Mouse (Mus musculus): ENCODE measurements around the gene Ggact. TPM values are rescaled to one million over a fixed set of nuclear protein-coding genes. Genes with fewer than 3 reads are reported as not detected.

The Ggact gene
- polyA plus RNA-seq, 1 experiment = 18.1 TPM

DNA sequence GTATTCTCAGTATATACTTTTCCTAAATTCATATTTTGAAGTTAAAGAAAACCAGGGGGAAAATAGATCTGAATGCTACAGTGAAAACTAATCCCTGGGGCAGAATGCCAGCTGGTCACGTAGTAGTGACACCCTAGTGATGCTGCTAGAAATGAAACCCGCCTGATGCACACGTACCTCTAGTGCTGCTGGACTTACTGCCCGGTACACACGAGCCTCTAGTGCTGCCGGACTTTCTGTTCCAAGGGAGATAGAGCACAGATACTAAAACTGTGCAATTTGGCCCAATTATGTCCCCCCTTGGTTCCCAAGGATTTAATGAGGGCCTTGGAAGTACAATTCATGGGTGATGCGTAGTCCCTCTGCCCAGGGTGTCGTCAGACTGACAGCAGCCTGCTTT, 38.5 kb downstream of the Ggact start:
- Histone ChIP-seq H3K36me3 (ENCODE audit: control insufficient read depth, insufficient read depth) (no peaks in the 10 kb centered on the region), H3K79me2 (ENCODE audit: control insufficient read depth, insufficient read depth) (no peaks in the 10 kb centered on the region), H3K4me3 (ENCODE audit: insufficient read depth, poor library complexity, severe bottlenecking) (no peak overlapping the region), H3K79me3 (ENCODE audit: low read depth) (no peaks in the 10 kb centered on the region), H3K27me3 (ENCODE audit: control insufficient read depth, insufficient read depth, insufficient read length) (no peaks in the 10 kb centered on the region), H3ac (ENCODE audit: control insufficient read depth, insufficient read length, low read depth) (no peak overlapping the region)
- TF ChIP-seq FOSL1 (IDR thresholded peaks at IDR 0.05; ENCODE audit: insufficient read depth, low read length, poor library complexity, severe bottlenecking) = no peak
- no peak for TF ChIP-seq USF1 (IDR thresholded peaks at IDR 0.05; ENCODE audit: low read depth)
- no peak for TF ChIP-seq CTCF (IDR thresholded peaks at IDR 0.05; ENCODE audit: control insufficient read depth, insufficient read depth, insufficient read length)
- no peak for TF ChIP-seq MAX (IDR thresholded peaks at IDR 0.05)
- no peak for TF ChIP-seq MYOD1 (IDR thresholded peaks at IDR 0.05; ENCODE audit: control insufficient read depth, insufficient read length, low read depth)
- no peak for TF ChIP-seq CEBPB (IDR thresholded peaks at IDR 0.05; ENCODE audit: low read depth)
- no peak for TF ChIP-seq MYOG (IDR thresholded peaks at IDR 0.05; ENCODE audit: control insufficient read depth, extremely low read depth, insufficient read length)

DNA sequence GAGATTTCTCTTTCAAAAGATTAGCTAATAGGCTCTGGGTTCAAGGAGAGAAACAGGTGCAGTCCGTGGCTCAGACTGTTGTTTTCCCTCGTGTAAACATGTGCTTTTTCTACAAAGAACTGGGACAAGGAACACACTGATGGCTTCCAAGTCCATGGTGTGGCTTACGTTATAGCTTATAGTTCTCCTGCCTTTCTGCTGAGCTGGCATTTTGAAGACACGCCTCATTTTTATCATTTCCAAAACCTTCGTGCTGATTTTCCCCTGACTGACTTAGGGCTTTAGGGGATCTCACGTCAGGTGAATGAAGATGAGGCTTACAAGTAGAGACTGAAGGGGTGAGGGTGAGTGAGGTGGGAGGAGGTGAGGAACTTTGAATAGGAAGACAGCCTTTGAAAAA, 40.9 kb downstream of the Ggact start:
- Histone ChIP-seq H3ac (ENCODE audit: control insufficient read depth, insufficient read length, low read depth) (no peak overlapping the region), H3K4me3 (ENCODE audit: insufficient read depth, poor library complexity, severe bottlenecking) (no peak overlapping the region), H3K79me2 (ENCODE audit: control insufficient read depth, insufficient read depth) (no peaks in the 10 kb centered on the region), H3K27me3 (ENCODE audit: control insufficient read depth, insufficient read depth, insufficient read length) (no peaks in the 10 kb centered on the region), H3K36me3 (ENCODE audit: control insufficient read depth, insufficient read depth) (no peaks in the 10 kb centered on the region), H3K79me3 (ENCODE audit: low read depth) (no peaks in the 10 kb centered on the region)
- TF ChIP-seq CTCF (IDR thresholded peaks at IDR 0.05; ENCODE audit: control insufficient read depth, insufficient read depth, insufficient read length) = no peak
- no peak for TF ChIP-seq USF1 (IDR thresholded peaks at IDR 0.05; ENCODE audit: low read depth)
- no peak for TF ChIP-seq FOSL1 (IDR thresholded peaks at IDR 0.05; ENCODE audit: insufficient read depth, low read length, poor library complexity, severe bottlenecking)
- no peak for TF ChIP-seq CEBPB (IDR thresholded peaks at IDR 0.05; ENCODE audit: low read depth)
- no peak for TF ChIP-seq MYOG (IDR thresholded peaks at IDR 0.05; ENCODE audit: control insufficient read depth, extremely low read depth, insufficient read length)
- no peak for TF ChIP-seq MYOD1 (IDR thresholded peaks at IDR 0.05; ENCODE audit: control insufficient read depth, insufficient read length, low read depth)
- TF ChIP-seq MAX (IDR thresholded peaks at IDR 0.05) = no peak

DNA sequence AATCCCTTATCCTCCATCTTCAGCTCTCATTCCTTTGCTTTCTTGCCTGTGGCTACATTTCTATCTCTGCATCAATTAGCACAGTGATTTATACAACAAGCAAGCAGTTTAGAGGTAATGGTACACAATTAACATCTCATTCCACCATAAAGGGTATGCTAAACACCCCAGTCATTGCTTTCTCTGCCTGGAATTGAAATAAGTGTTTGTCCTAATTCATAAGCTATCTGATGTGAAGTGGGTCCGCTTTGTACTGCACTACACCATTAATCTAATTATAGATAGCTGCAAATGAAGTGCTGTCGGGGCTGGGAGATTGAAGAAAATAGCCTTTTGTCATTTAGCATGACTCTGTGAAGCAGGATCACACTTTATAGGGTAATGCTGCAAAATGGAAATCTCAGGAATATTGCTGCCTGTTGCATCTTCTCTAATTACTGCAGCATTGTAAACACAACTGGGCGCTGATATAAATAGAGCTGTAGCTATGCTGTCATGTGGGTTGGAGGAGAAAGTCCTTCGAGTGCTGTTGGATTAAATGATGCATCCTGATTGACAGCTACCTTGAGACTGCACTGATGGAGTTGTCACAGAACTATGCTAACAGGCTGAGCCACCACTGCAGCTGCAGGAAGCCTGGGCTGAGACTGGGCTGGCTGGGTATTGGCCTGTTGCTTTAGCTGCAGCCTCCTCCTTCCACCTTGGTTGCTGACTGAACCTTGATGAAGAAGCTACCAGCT, 41.5 kb downstream of the Ggact start:
- TF ChIP-seq CTCF (IDR thresholded peaks at IDR 0.05; ENCODE audit: control insufficient read depth, insufficient read depth, insufficient read length) = no peak
- no peak for TF ChIP-seq USF1 (IDR thresholded peaks at IDR 0.05; ENCODE audit: low read depth)
- TF ChIP-seq CEBPB (IDR thresholded peaks at IDR 0.05; ENCODE audit: low read depth) = no peak
- no peak for TF ChIP-seq MYOG (IDR thresholded peaks at IDR 0.05; ENCODE audit: control insufficient read depth, extremely low read depth, insufficient read length)
- no peak for TF ChIP-seq FOSL1 (IDR thresholded peaks at IDR 0.05; ENCODE audit: insufficient read depth, low read length, poor library complexity, severe bottlenecking)
- no peak for TF ChIP-seq MYOD1 (IDR thresholded peaks at IDR 0.05; ENCODE audit: control insufficient read depth, insufficient read length, low read depth)
- TF ChIP-seq MAX (IDR thresholded peaks at IDR 0.05) = no peak
- Histone ChIP-seq H3K79me2 (ENCODE audit: control insufficient read depth, insufficient read depth) (no peaks in the 10 kb centered on the region), H3K36me3 (ENCODE audit: control insufficient read depth, insufficient read depth) (no peaks in the 10 kb centered on the region)

DNA sequence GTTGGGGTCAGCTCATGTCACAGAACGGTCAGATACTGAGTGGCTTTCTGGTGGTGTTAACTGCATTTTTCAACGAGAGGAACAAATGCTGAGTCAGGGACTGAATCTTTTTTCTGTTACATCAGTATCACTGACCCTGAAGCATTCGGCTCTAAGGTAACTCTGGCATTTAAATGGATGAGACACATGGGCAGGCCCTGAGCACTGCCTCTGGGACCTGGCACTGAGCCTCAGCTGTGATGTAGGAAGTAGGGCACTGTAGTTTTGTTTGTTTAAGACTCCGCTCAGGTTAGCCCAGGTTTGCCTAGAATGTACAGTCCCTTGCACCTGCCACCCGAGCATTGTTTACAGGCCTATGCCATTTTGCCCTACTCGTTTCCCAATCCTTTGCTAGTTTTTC, 43.7 kb downstream of the Ggact start:
- no peak overlapping the region for H3K4me3 ChIP-seq (ENCODE audit: insufficient read depth, poor library complexity, severe bottlenecking)
- no peaks in the 10 kb centered on the region for H3K36me3 ChIP-seq (ENCODE audit: control insufficient read depth, insufficient read depth)
- H3K79me2 ChIP-seq (ENCODE audit: control insufficient read depth, insufficient read depth) = no peaks in the 10 kb centered on the region
- no peak overlapping the region for H3ac ChIP-seq (ENCODE audit: control insufficient read depth, insufficient read length, low read depth)
- TF ChIP-seq CTCF (IDR thresholded peaks at IDR 0.05; ENCODE audit: control insufficient read depth, insufficient read depth, insufficient read length) (no peak), CEBPB (IDR thresholded peaks at IDR 0.05; ENCODE audit: low read depth) (no peak), FOSL1 (IDR thresholded peaks at IDR 0.05; ENCODE audit: insufficient read depth, low read length, poor library complexity, severe bottlenecking) (no peak), MAX (IDR thresholded peaks at IDR 0.05) (no peak)
- H3K27me3 ChIP-seq (ENCODE audit: control insufficient read depth, insufficient read depth, insufficient read length) = no peaks in the 10 kb centered on the region
- no peaks in the 10 kb centered on the region for H3K79me3 ChIP-seq (ENCODE audit: low read depth)

More for the DNA sequence above, 41.5 kb downstream of the Ggact start:
- Histone ChIP-seq H3K4me3 (ENCODE audit: insufficient read depth, poor library complexity, severe bottlenecking) (no peak overlapping the region), H3K27me3 (ENCODE audit: control insufficient read depth, insufficient read depth, insufficient read length) (no peaks in the 10 kb centered on the region), H3ac (ENCODE audit: control insufficient read depth, insufficient read length, low read depth) (no peak overlapping the region), H3K79me3 (ENCODE audit: low read depth) (no peaks in the 10 kb centered on the region)

DNA sequence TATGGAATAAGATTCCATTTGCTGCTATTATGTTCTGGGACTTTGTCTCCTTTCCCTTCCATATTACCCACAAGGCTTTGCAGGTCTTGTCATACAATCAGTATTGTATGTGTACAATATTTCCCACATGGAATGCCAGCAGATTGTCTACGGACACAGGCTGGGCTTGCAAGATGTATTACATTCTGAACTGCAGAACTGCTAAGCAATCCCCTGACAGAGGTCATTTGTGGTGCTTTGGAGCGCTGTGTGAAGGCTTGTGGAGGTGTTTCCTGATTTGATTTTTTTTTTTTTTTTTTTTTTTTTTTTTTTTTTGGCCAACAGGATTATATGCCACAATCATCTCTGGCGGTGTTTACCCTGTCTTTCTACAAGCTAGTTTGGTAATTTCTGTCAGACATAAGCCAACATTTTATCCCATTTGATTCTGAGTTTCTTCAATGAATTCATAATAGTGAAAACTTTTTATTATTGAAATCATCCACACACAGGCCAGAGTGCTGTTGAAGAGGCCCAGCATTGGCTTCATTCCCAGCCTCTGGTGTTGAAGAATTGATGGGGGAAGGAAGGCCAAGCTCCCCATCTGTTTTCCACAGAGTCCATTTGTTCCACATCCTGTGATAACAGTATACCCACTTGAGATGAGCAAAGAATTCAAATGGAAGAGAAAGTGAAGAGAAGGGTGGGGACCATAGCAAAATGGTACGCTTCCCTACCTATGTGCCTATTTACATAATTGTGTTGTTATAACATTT, 45.8 kb downstream of the Ggact start:
- TF ChIP-seq MYOD1 (IDR thresholded peaks at IDR 0.05; ENCODE audit: control insufficient read depth, insufficient read length, low read depth) (no peak), FOSL1 (IDR thresholded peaks at IDR 0.05; ENCODE audit: insufficient read depth, low read length, poor library complexity, severe bottlenecking) (no peak), USF1 (IDR thresholded peaks at IDR 0.05; ENCODE audit: low read depth) (no peak), CTCF (IDR thresholded peaks at IDR 0.05; ENCODE audit: control insufficient read depth, insufficient read depth, insufficient read length) (no peak), MAX (IDR thresholded peaks at IDR 0.05) (no peak), CEBPB (IDR thresholded peaks at IDR 0.05; ENCODE audit: low read depth) (no peak), MYOG (IDR thresholded peaks at IDR 0.05; ENCODE audit: control insufficient read depth, extremely low read depth, insufficient read length) (no peak)
- Histone ChIP-seq H3K36me3 (ENCODE audit: control insufficient read depth, insufficient read depth) (no peaks in the 10 kb centered on the region), H3K4me3 (ENCODE audit: insufficient read depth, poor library complexity, severe bottlenecking) (no peak overlapping the region), H3ac (ENCODE audit: control insufficient read depth, insufficient read length, low read depth) (no peak overlapping the region), H3K27me3 (ENCODE audit: control insufficient read depth, insufficient read depth, insufficient read length) (no peaks in the 10 kb centered on the region), H3K79me2 (ENCODE audit: control insufficient read depth, insufficient read depth) (no peaks in the 10 kb centered on the region), H3K79me3 (ENCODE audit: low read depth) (no peaks in the 10 kb centered on the region)
